Mouse (Mus musculus): ENCODE measurements at regions not wholly inside any gene's neighbourhood (a gene's known extent, or its start where the extent isn't known, plus 50 kb on each side); places are given as distances from the start of the nearest gene placed in this dataset.

DNA sequence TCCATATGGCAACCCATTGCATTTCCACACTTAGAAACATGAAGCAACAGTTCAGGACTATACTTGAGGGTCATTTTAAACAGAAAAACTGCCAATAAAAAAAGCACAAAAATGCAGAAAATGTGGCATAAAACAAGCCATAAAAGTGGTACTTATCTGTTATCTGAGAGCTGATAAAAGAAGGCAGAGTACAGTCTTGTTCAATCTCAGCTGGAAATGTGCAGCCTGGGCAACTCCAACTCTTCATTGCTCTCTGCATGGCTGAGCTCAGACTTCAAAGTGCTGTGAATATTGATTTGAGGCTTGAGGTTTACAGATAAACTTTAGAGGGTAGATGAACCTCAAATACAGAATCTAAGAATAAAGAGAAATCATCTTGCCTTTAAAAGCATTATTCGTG lies 151.1 kb upstream of the Lrrn1 start:
- no peak for TF ChIP-seq CTCF (IDR thresholded peaks at IDR 0.05; ENCODE audit: low read depth)
- ATAC-seq = peak; percentile 60; the same call in 1 of the 2 replicates
- Histone ChIP-seq H3K4me3 (ENCODE audit: low read depth, low read length) (no peak overlapping the region), H3K9me3 (ENCODE audit: control insufficient read depth) (no peaks in the 10 kb centered on the region), H3K4me1 (replicated peaks; ENCODE audit: control insufficient read depth, insufficient read depth, low read length) (no peaks in the 10 kb centered on the region), H3K4me2 (replicated peaks; ENCODE audit: low read depth) (no peak overlapping the region), H3K27me3 (replicated peaks; ENCODE audit: control insufficient read depth, insufficient read depth, low read length) (no peaks in the 10 kb centered on the region), H3K9ac (ENCODE audit: low read depth, low read length) (no peak overlapping the region), H3K27ac (ENCODE audit: low read depth, low read length) (no peak overlapping the region), H3K36me3 (ENCODE audit: control insufficient read depth, insufficient read depth) (no peaks in the 10 kb centered on the region)
- WGBS = 40% methylated on average over 1 of the region's 1 CpGs

DNA sequence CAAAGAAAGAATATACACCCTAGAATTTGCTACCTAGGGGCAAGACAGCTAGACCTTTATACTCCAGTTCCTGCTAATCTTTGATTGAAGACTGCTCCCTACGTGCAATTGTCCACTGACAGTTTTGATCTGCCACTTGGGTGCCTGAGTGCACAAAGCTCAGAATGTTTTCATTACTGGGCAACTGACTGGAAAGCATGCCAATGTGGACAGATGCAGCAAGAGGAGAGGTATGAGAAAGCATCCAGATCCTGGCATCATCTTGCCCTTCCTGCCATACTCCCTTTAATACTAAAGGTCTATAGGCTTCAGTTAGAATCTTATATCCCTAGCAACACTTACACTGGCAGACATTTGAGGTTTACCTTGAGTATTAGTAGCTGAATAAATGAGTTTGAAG lies 148.9 kb upstream of the Lrrn1 start:
- Histone ChIP-seq H3K36me3 (ENCODE audit: control insufficient read depth, insufficient read depth) (no peaks in the 10 kb centered on the region), H3K4me1 (replicated peaks; ENCODE audit: control insufficient read depth, insufficient read depth, low read length) (no peaks in the 10 kb centered on the region), H3K27ac (ENCODE audit: low read depth, low read length) (no peak overlapping the region), H3K27me3 (replicated peaks; ENCODE audit: control insufficient read depth, insufficient read depth, low read length) (no peaks in the 10 kb centered on the region), H3K9ac (ENCODE audit: low read depth, low read length) (no peak overlapping the region), H3K4me3 (ENCODE audit: low read depth, low read length) (no peak overlapping the region), H3K9me3 (ENCODE audit: control insufficient read depth) (no peaks in the 10 kb centered on the region), H3K4me2 (replicated peaks; ENCODE audit: low read depth) (no peak overlapping the region)
- ATAC-seq = no peak
- no peak for TF ChIP-seq CTCF (IDR thresholded peaks at IDR 0.05; ENCODE audit: low read depth)
- 80% methylated on average over 1 of the region's 1 CpGs for WGBS

DNA sequence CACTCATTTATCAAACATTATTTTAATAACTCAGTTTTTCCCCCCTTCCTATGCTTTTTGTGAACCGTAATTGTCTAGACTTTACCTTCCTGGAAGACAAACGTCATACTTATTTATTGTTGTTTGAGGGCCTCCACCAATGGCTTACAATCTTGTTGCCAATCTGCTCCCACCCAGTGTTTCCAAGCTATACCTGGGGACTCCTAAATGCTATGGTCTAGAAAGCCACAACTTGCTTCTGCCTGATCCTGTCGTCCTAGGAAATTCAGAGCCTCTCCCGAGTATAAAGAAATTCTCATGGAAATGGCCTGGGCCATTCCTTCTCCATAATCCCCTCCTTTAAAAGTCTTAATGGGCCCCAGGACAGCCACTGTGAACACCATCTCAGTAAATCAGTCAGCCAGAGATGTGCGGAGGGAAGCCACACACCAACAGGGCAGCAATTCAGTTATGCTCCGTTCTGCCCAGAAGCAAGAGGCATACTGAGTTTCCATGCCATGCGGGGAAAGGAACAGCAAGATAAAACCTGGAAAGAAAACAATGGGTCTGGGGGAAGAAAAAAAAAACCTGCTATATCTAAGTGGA lies 143.4 kb upstream of the Lrrn1 start:
- no peak overlapping the region for H3K4me3 ChIP-seq (ENCODE audit: low read depth, low read length)
- H3K9ac ChIP-seq (ENCODE audit: low read depth, low read length) = no peak overlapping the region
- H3K36me3 ChIP-seq (ENCODE audit: control insufficient read depth, insufficient read depth) = no peaks in the 10 kb centered on the region
- ATAC-seq = no peak
- H3K27me3 ChIP-seq (replicated peaks; ENCODE audit: control insufficient read depth, insufficient read depth, low read length) = no peaks in the 10 kb centered on the region
- no peak overlapping the region for H3K27ac ChIP-seq (ENCODE audit: low read depth, low read length)
- no peak for TF ChIP-seq CTCF (IDR thresholded peaks at IDR 0.05; ENCODE audit: low read depth)
- 78% methylated on average over 7 of the region's 7 CpGs for WGBS
- no peaks in the 10 kb centered on the region for H3K4me1 ChIP-seq (replicated peaks; ENCODE audit: control insufficient read depth, insufficient read depth, low read length)
- H3K9me3 ChIP-seq (ENCODE audit: control insufficient read depth) = no peaks in the 10 kb centered on the region
- no peak overlapping the region for H3K4me2 ChIP-seq (replicated peaks; ENCODE audit: low read depth)

GRCm38 (mm10) chr6:107389892-107390291 lies 139.7 kb upstream of the Lrrn1 start:
- Histone ChIP-seq H3K27me3 (replicated peaks; ENCODE audit: control insufficient read depth, insufficient read depth, low read length) (no peaks in the 10 kb centered on the region), H3K4me2 (replicated peaks; ENCODE audit: low read depth) (no peak overlapping the region), H3K4me1 (replicated peaks; ENCODE audit: control insufficient read depth, insufficient read depth, low read length) (no peaks in the 10 kb centered on the region), H3K9ac (ENCODE audit: low read depth, low read length) (no peak overlapping the region), H3K27ac (ENCODE audit: low read depth, low read length) (no peak overlapping the region), H3K36me3 (ENCODE audit: control insufficient read depth, insufficient read depth) (no peaks in the 10 kb centered on the region), H3K4me3 (ENCODE audit: low read depth, low read length) (no peak overlapping the region), H3K9me3 (ENCODE audit: control insufficient read depth) (no peaks in the 10 kb centered on the region)
- TF ChIP-seq CTCF (IDR thresholded peaks at IDR 0.05; ENCODE audit: low read depth) = no peak
- 21% methylated on average over 3 of the region's 3 CpGs for WGBS
- no peak for ATAC-seq

DNA sequence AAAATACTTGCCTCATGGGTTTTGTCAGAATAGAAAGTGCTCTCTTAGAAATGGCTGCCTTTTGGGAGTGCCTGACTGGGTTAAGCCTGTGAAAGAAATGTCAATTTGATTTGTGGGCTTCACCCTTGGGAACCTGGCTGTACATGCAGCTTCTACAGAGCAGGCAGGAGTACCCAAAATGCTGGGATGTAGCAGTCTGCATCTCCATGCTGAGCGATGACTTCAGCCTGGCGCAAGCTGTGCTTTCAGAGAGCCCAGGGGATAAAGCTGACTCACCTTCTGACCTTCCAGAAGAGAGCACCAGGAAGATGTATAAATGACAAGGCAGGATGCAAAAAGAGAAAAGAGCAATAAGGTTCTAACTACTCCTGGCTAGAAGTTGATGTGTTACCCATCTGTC lies 135.0 kb upstream of the Lrrn1 start:
- Histone ChIP-seq H3K9ac (ENCODE audit: low read depth, low read length) (no peak overlapping the region), H3K4me2 (replicated peaks; ENCODE audit: low read depth) (no peak overlapping the region), H3K4me1 (replicated peaks; ENCODE audit: control insufficient read depth, insufficient read depth, low read length) (no peaks in the 10 kb centered on the region), H3K9me3 (ENCODE audit: control insufficient read depth) (no peaks in the 10 kb centered on the region), H3K36me3 (ENCODE audit: control insufficient read depth, insufficient read depth) (no peaks in the 10 kb centered on the region), H3K4me3 (ENCODE audit: low read depth, low read length) (no peak overlapping the region), H3K27ac (ENCODE audit: low read depth, low read length) (no peak overlapping the region), H3K27me3 (replicated peaks; ENCODE audit: control insufficient read depth, insufficient read depth, low read length) (no peaks in the 10 kb centered on the region)
- no peak for ATAC-seq
- 84% methylated on average over 2 of the region's 2 CpGs for WGBS
- TF ChIP-seq CTCF (IDR thresholded peaks at IDR 0.05; ENCODE audit: low read depth) = no peak

GRCm38 (mm10) chr6:107415766-107416165 lies 113.8 kb upstream of the Lrrn1 start:
- Histone ChIP-seq H3K4me3 (ENCODE audit: low read depth, low read length) (no peak overlapping the region), H3K9me3 (ENCODE audit: control insufficient read depth) (no peaks in the 10 kb centered on the region), H3K4me1 (replicated peaks; ENCODE audit: control insufficient read depth, insufficient read depth, low read length) (no peaks in the 10 kb centered on the region), H3K9ac (ENCODE audit: low read depth, low read length) (no peak overlapping the region), H3K36me3 (ENCODE audit: control insufficient read depth, insufficient read depth) (no peaks in the 10 kb centered on the region), H3K27me3 (replicated peaks; ENCODE audit: control insufficient read depth, insufficient read depth, low read length) (no peaks in the 10 kb centered on the region), H3K4me2 (replicated peaks; ENCODE audit: low read depth) (no peak overlapping the region), H3K27ac (ENCODE audit: low read depth, low read length) (no peak overlapping the region)
- WGBS = 79% methylated on average over 4 of the region's 4 CpGs
- TF ChIP-seq CTCF (IDR thresholded peaks at IDR 0.05; ENCODE audit: low read depth) = no peak
- no peak for ATAC-seq

- 59% methylated on average over 3 of the region's 3 CpGs for whole genome bisulfite sequencing
- no peak for ATAC-seq
Measured at GRCm38 (mm10) chr6:107422091-107422490, 107.5 kb upstream of the Lrrn1 start.

More at GRCm38 (mm10) chr6:107422091-107422490, 107.5 kb upstream of the Lrrn1 start:
- H3K9me3 ChIP-seq (ENCODE audit: control insufficient read depth) = no peaks in the 10 kb centered on the region
- H3K9ac ChIP-seq (ENCODE audit: low read depth, low read length) = no peak overlapping the region
- no peaks in the 10 kb centered on the region for H3K4me1 ChIP-seq (replicated peaks; ENCODE audit: control insufficient read depth, insufficient read depth, low read length)
- no peak overlapping the region for H3K4me2 ChIP-seq (replicated peaks; ENCODE audit: low read depth)
- no peak overlapping the region for H3K4me3 ChIP-seq (ENCODE audit: low read depth, low read length)
- no peaks in the 10 kb centered on the region for H3K36me3 ChIP-seq (ENCODE audit: control insufficient read depth, insufficient read depth)
- no peaks in the 10 kb centered on the region for H3K27me3 ChIP-seq (replicated peaks; ENCODE audit: control insufficient read depth, insufficient read depth, low read length)
- no peak overlapping the region for H3K27ac ChIP-seq (ENCODE audit: low read depth, low read length)
- TF ChIP-seq CTCF (IDR thresholded peaks at IDR 0.05; ENCODE audit: low read depth) = no peak
